Mouse (Mus musculus) bone marrow, adult 2 months (tissue): ENCODE results near the gene Cpeb1.

Source experiments
- CTCF ChIP-seq: fragments of 200-500 bp; IDR thresholded peaks from 2 replicates; pipeline ENCODE4 v1.5.1; 2011; ENCODE audit warnings: low read length, control low read depth; ENCODE audit not compliant: control insufficient read depth, insufficient read depth
- POLR2A ChIP-seq: fragments of 200-500 bp; IDR thresholded peaks from 2 replicates; pipeline ENCODE4 v1.6.1; 2011; ENCODE audit warnings: low read depth, mild to moderate bottlenecking, control low read depth, low read length, borderline replicate concordance; ENCODE audit not compliant: control insufficient read depth

GRCm38 (mm10) chr7:81303682-81304081, 151.6 kb downstream of the Cpeb1 start:
- peak; percentile 44; the same call in 1 of the 2 replicates for TF ChIP-seq CTCF
- TF ChIP-seq POLR2A = no peak
